14 mouse cellular contexts compared by ENCODE assay signal in genomic region chr8:115855934-115856629, GRCm38 (mm10).
DNase-seq lines count a peak whose midpoint lies in the region; ATAC-seq lines count a peak whose summit lies in the region.
"Had no signal": no experiment of that assay in that cellular context is flagged by ENCODE, and none has a peak within 500 bp of the region (broad histone marks: within the 10 kb centered on the region; RNA-seq: fewer than 3 reads in every experiment).

No protein-coding gene starts in this region.

- no peak overlapping the region for H3K4me3 ChIP-seq in kidney, embryonic 14.5 days (ENCODE audit: low read length)
- H3K4me3 ChIP-seq in forebrain, embryonic 10.5 days, result no peak overlapping the region
- H3K4me3 ChIP-seq: heart, embryonic 13.5 days; hindbrain, embryonic 10.5 days; left cerebral cortex, adult 2 months; limb, embryonic 15.5 days had no signal

- ATAC-seq in kidney, embryonic 14.5 days (ENCODE audit: low FRiP score, low TSS enrichment), result peak; percentile 55; the same call in 1 of the 2 replicates
- ATAC-seq in monocyte, adult 5-6 weeks (replicated peaks; ENCODE audit: insufficient number of reproducible peaks, low FRiP score, low TSS enrichment, poor library complexity, severe bottlenecking), result no peak
- ATAC-seq: forebrain, postnatal 0 days had no signal

- H3K27me3 ChIP-seq in kidney, embryonic 14.5 days (ENCODE audit: control insufficient read depth, insufficient read depth, low read length), result no peaks in the 10 kb centered on the region
- H3K27me3 ChIP-seq in forebrain, embryonic 10.5 days (ENCODE audit: poor library complexity, severe bottlenecking), result no peaks in the 10 kb centered on the region
- H3K27me3 ChIP-seq: heart, embryonic 13.5 days; limb, embryonic 15.5 days had no signal

- 41% methylated on average over 8 of the region's 8 CpGs for WGBS in kidney, embryonic 14.5 days
- 92% methylated on average over 8 of the region's 8 CpGs for WGBS in forebrain, embryonic 10.5 days

- H3K9me3 ChIP-seq in kidney, embryonic 14.5 days (ENCODE audit: control insufficient read depth, low read length), result no peaks in the 10 kb centered on the region
- H3K9me3 ChIP-seq in forebrain, embryonic 10.5 days, result no peaks in the 10 kb centered on the region
- H3K9me3 ChIP-seq: heart, embryonic 13.5 days; hindbrain, embryonic 10.5 days; limb, embryonic 15.5 days had no signal

- peak; percentile 52 for DNase-seq in gastrocnemius, adult 18-20 months (ENCODE audit: low spot score)
- no peak for DNase-seq in gastrocnemius, postnatal 10 days
- peak; percentile 10 for DNase-seq in forelimb bud, embryonic 11.5 days (ENCODE audit: low read depth, low spot score)
- peak; percentile 37 for DNase-seq in mesoderm, embryonic 11.5 days (ENCODE audit: low read depth, low spot score)
- DNase-seq in forebrain, embryonic 10.5 days (ENCODE audit: extremely low spot score, low spot score), result no peak
- DNase-seq in heart, postnatal 4 days, result no peak
- DNase-seq: cerebellum, adult 18-20 months; forebrain, postnatal 0 days had no signal

- no peak overlapping the region for H3K27ac ChIP-seq in kidney, embryonic 14.5 days (ENCODE audit: low read depth, low read length)
- no peak overlapping the region for H3K27ac ChIP-seq in forebrain, embryonic 10.5 days
- H3K27ac ChIP-seq: heart, embryonic 13.5 days; hindbrain, embryonic 10.5 days; left cerebral cortex, adult 2 months; limb, embryonic 15.5 days had no signal

- H3K9ac ChIP-seq in kidney, embryonic 14.5 days (ENCODE audit: low read depth, low read length), result no peak overlapping the region
- H3K9ac ChIP-seq: forebrain, postnatal 0 days; heart, embryonic 13.5 days; limb, embryonic 15.5 days had no signal

- no peak overlapping the region for H3K4me2 ChIP-seq in kidney, embryonic 14.5 days (replicated peaks; ENCODE audit: low read depth, low read length)
- H3K4me2 ChIP-seq: heart, embryonic 13.5 days; limb, embryonic 15.5 days had no signal

- no peaks in the 10 kb centered on the region for H3K36me3 ChIP-seq in kidney, embryonic 14.5 days (ENCODE audit: control insufficient read depth, insufficient read depth, low read length)
- H3K36me3 ChIP-seq in forebrain, embryonic 10.5 days (replicated peaks), result no peaks in the 10 kb centered on the region
- H3K36me3 ChIP-seq: heart, embryonic 13.5 days; hindbrain, embryonic 10.5 days; limb, embryonic 15.5 days had no signal

- peaks cover 6% of the 10 kb centered on the region; the same call in 1 of the 2 replicates for H3K4me1 ChIP-seq in kidney, embryonic 14.5 days (ENCODE audit: control insufficient read depth, insufficient read depth, low read length)
- no peaks in the 10 kb centered on the region for H3K4me1 ChIP-seq in forebrain, embryonic 10.5 days
- H3K4me1 ChIP-seq: heart, embryonic 13.5 days; hindbrain, embryonic 10.5 days had no signal

Comparison
In these comparisons a context has a peak if more than half of its experiments do, and no peak if none do; other contexts are left out.
1. DNase-seq: peak in gastrocnemius, adult 18-20 months (single experiment), forelimb bud, embryonic 11.5 days (single experiment) and mesoderm, embryonic 11.5 days (single experiment); none in gastrocnemius, postnatal 10 days (single experiment), forebrain, embryonic 10.5 days (single experiment) and heart, postnatal 4 days (single experiment).